Mouse (Mus musculus): ENCODE results near the gene H2-Ke6.
A peak's percentile ranks its signal among the peaks of the same experiment; 100 is the strongest.

H2-Ke6 gene

DNA sequence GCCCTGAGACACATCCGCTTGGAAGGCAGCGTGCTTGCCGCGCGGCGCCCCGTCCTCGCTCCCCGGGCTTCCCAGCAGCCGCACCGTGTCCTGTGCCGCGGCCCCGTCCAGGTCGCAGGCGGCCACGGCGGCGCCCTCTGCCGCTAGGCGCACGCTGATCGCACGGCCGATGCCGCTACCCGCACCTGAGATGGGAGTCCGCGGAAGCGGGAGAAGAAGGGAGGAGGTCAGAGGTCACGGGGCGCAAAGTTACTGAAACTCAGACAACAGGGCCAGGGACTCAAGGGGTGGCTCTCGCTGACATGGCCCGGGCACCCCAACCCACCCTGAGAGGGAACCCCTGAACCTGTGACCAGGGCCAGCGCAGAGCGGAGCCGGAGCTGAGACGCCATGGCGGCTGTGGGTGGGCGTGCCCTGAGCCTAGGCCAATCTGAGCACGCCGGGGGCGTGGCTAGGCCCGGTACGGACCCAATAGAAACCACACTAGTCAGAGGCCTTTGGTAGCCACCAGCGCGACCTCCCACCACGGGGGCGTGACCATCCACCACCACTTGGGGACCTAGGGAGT lies at the start of gene H2-Ke6:
H2-Ke6 (minus strand) TSS at position 405 of the 568 bp plus-strand sequence.
- DNase-seq (ENCODE audit: low spot score in 2 of 2) = peak; percentile 89 to 92

DNA sequence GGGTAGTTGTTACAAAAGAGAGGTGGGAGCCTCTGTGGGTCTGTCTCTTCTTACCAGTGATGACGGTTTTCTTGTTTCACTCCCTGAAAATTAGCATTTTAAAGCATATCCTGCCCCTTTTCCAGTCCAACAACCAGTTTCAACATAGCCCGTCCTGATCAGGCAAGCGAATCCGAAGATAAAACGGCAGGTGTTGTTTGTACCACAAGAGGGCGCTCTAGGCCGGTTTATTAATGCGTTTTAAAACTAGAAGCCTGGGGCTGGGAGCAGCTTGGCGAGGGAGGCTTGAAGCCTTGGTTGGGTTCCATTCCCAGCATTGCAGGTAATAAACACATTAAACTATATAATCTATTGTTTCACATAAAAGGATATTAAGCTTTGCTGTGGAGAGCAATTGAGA lies 49.7 kb upstream of the H2-Ke6 start:
- peak; percentile 51 to 82 for DNase-seq (ENCODE audit: low spot score in 2 of 2)

DNA sequence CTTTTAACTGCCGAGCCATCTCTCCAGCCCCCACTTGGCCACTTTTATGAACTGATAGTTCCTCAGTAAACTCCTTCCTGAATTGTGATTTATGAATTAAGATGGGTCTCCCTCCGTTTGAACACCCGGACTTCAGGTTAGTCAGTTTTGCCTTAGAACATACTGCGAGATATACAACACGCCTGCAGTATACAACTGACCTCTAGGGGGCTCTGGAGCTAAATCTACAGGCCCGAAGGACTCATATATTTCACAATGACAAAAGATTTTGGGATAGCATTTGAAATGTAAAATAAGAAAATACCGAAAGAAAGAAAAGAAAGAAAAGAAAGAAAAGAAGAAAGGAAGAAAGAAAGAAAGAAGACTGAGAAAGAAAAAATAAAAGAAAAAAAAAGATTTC lies 47.4 kb upstream of the H2-Ke6 start:
- peak; percentile 72 to 89 for DNase-seq (ENCODE audit: low spot score in 2 of 2)

GRCm38 (mm10) chr17:34072091-34072490 lies 44.2 kb upstream of the H2-Ke6 start:
- DNase-seq (ENCODE audit: low spot score in 2 of 2) = no peak

- DNase-seq (ENCODE audit: low spot score in 2 of 2) = no peak
Measured at GRCm38 (mm10) chr17:34068864-34069263, 41.0 kb upstream of the H2-Ke6 start.

- no peak for DNase-seq (ENCODE audit: low spot score in 2 of 2)
Measured at GRCm38 (mm10) chr17:34057224-34057623, 29.4 kb upstream of the H2-Ke6 start.

- no peak for DNase-seq (ENCODE audit: low spot score in 2 of 2)
Measured at GRCm38 (mm10) chr17:34047404-34048050, 19.7 kb upstream of the H2-Ke6 start.

GRCm38 (mm10) chr17:34045941-34046340 lies 18.1 kb upstream of the H2-Ke6 start:
- DNase-seq (ENCODE audit: low spot score in 2 of 2) = no peak

DNA sequence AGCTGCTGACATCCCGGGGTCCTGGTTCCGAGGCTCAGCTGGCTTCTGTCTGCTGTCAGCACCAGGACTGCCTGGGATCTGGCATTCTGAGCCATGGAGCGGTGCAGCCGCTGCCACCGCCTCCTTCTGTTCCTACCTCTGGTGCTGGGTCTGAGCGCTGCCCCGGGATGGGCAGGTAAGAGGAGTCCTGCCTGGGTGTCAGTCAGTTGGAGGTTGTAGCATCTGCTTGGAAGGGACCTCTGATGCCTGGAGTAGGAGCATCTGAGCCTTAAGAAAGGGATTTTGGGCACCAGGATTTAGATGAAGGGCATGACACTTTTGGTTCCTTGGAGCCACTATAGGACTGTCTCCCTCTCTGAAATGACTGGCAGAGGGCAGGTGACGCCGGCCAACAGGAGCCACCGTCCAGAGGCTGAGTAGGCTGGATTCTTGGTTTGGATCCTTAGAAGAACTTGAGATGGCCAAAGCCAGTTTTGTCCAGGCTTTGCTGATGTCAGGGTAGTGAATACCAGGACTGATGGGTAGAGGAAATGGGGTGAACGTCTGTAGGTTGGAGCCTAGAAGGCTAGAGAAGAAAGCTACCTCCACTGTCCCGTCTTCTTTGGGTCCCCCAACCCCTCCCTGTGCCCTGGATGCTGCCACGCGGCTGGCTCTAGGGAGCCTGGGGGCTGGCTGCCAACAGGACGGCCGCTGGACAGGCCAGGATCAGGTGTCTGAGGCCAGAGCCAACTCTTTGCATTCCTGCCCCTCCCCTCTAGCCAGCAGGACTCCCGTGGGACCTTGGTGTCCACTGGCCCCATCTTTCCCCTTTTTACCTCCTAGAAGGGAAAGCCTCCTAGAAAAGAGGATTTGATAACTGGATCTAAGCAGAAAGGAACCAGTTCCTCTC lies 11.9 kb upstream of the H2-Ke6 start:
- DNase-seq (ENCODE audit: low spot score in 2 of 2) = no peak

GRCm38 (mm10) chr17:34038878-34039561 lies 11.2 kb upstream of the H2-Ke6 start, which contains the start of gene Col11a2:
TSS of gene Col11a2 (plus strand) at chr17:34039437.
- no peak for DNase-seq (ENCODE audit: low spot score in 2 of 2)

DNA sequence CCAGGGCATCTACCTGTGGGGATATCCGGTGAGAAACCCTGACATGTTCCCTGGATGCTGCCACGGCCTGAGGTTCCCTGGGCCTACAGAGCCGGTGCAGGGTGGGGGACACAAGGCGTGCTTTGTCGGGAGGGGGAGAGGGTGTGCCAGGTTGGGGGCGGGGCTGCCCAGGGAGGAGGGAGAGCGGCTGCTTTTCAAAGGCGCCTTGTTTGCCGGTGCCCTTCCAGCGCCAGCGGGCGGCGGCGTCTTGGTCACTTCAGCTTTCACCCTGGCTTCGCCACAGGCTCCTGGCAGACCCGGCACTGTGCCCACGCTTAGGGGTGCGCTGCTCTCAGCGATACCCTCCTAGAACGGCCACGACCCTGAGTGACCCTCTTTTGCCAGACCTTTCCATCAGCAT lies 10.6 kb upstream of the H2-Ke6 start:
- no peak for DNase-seq (ENCODE audit: low spot score in 2 of 2)

DNA sequence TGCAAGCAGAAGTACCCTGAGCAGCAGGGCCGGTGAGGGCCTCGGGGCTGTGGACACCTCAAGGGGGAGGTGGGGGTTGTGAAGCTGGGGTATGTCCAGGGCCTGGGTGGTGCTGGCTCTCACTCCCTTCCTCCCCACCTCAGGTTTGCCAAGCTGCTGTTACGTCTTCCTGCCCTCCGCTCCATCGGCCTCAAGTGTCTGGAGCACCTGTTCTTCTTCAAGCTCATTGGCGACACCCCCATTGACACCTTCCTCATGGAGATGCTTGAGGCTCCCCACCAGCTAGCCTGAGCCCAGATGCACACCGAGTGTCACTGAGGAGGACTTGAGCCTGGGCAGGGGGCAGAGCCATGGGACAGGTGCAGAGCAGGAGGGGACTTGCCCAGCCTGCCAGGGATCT lies 9.4 kb upstream of the H2-Ke6 start:
- DNase-seq (ENCODE audit: low spot score in 2 of 2) = no peak

DNA sequence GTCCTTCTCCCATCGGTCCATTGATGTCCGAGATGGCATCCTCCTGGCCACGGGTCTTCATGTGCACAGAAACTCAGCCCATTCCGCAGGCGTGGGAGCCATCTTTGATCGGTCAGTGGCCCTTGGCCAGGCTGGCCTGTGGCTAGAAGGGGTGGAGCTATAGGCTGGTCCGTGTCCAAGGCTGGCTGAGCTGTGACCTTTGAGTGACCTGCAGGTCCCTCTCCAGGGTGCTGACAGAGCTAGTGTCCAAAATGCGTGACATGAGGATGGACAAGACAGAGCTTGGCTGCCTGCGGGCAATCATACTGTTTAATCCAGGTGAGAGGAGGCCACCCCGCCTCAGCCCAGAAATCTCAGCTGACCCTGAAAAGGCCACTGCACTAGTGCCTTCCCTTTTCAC lies 8.8 kb upstream of the H2-Ke6 start:
- no peak for DNase-seq (ENCODE audit: low spot score in 2 of 2)

DNA sequence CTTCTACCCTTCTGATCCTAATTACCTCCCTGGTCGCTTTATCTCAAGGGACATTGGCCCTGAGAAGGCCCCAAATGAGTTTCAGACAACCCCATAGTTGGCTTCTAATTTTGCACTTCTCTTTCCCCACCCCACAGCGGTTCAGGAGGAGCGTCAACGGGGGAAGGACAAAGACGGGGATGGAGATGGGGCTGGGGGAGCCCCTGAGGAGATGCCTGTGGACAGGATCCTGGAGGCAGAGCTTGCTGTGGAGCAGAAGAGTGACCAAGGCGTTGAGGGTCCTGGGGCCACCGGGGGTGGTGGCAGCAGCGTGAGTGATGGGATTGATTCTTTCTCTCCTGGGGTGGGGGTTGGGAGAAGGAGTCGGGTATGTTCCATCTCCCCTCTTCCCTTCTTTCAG lies 7.7 kb upstream of the H2-Ke6 start:
- no peak for DNase-seq (ENCODE audit: low spot score in 2 of 2)

- peak; percentile 77 to 89 for DNase-seq (ENCODE audit: low spot score in 2 of 2)
Measured at GRCm38 (mm10) chr17:34034064-34034463, 6.2 kb upstream of the H2-Ke6 start.

- DNase-seq (ENCODE audit: low spot score in 2 of 2) = peak in 1 of 2 experiments; percentile 23
Measured at GRCm38 (mm10) chr17:34033441-34033840, 5.6 kb upstream of the H2-Ke6 start.

GRCm38 (mm10) chr17:34032806-34033205 lies 4.9 kb upstream of the H2-Ke6 start:
- DNase-seq (ENCODE audit: low spot score in 2 of 2) = peak; percentile 51 to 54

DNA sequence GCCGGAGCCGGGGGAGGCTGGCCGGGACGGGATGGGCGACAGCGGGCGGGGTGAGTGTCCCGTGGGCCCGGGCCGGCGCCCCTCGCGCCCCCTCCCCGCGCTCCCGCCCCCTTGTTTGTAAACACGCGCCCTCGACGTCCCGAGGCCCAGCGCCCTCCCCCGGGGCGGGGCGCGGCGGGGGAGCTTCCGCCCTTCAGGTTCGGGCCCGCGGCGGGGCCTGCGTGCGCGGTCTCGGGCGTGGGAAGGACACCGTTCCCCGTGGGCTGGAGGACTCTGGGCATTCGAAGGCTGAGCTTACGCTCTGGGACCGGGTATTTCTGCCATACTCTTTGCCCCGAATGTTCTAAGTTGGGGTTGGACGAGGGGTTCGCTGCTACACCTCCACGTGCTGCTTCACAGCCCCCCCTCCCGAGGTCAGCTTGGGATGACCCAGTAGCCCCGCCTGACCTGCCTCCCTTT lies 4.3 kb upstream of the H2-Ke6 start:
- DNase-seq (ENCODE audit: low spot score in 2 of 2) = peak; percentile 73 to 81

DNA sequence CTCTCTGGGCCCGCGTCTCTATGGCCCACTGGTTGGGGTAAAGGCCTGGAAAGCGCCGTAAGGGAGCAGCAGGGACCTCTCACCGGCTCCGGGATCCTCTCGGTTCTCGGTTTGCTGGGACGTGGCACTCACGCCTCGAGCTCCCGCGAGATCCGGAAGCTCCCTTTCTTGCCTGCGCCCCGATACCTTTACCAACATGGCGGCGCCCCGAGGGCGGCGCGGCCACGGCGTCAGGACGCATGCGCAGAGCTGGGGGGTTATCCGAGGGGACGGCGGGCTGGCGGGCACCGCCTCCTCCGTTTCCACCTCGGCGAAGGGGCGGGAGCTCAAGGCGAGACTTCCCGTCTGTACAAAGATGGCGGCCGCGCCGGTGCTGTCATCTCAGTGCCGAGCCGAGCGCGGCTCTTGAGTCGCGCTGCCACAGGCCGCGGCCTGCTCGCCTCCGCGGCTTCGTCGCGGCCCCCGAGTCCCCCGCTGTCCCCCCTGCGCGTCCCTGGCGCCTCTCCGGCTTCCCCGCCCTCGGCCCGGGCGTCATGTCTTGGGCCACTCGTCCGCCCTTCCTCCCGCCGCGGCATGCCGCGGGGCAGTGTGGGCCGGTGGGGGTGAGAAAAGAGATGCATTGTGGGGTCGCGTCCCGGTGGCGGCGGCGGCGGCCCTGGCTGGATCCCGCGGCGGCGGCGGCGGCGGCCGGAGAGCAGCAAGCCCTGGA lies 3.8 kb upstream of the H2-Ke6 start, which contains the start of the genes Slc39a7 and Rxrb:
Slc39a7 (minus strand) TSS at position 218 of the 709 bp plus-strand sequence.
Rxrb (plus strand) TSS at position 348 of the 709 bp plus-strand sequence.
- DNase-seq (ENCODE audit: low spot score in 2 of 2) = peak; percentile 97 to 99

DNA sequence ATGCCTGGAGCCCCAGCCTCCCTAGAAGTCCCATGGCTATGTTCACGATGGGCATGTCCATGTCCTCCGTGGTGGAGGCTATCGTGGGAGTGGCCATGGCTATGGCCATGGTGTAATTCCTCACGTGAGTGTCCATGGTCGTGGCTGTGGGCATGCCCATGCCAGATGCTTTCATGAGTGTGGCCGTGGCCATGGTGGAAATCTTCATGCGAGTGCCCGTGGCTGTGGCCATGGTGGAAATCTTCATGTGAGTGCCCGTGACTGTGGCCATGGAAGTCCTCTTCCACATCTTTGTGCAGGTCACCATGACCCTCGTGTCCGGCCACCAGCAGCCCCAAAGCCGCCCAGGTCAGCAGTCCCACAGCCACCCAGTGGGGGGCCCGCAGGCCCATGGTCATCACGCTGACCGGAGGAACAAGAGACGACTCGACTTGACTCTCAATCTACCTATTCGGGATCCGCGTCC lies 3.0 kb upstream of the H2-Ke6 start:
- DNase-seq (ENCODE audit: low spot score in 2 of 2) = peak in 1 of 2 experiments; percentile 28

Measured in spleen, postnatal 10 days (tissue).